Mouse (Mus musculus) embryonic facial prominence, embryonic 10.5 days (tissue): ENCODE measurements around the gene Rexo4. TPM values are rescaled to one million over a fixed set of nuclear protein-coding genes. Genes with fewer than 3 reads are reported as not detected.

Source experiments
- DNase-seq: peaks from one replicate; pipeline ENCODE4 v3.0.0-alpha.2; 2017; ENCODE audit warnings: low spot score
- H3K27ac ChIP-seq: fragments of 300-500 bp; sonication (generic); replicated peaks from 2 replicates; pipeline ENCODE4 v1.5.1; 2016; ENCODE audit warnings: mild to moderate bottlenecking
- H3K27me3 ChIP-seq: fragments of 300-500 bp; sonication (generic); replicated peaks from 2 replicates; pipeline ENCODE4 v1.6.1; 2016; ENCODE audit warnings: low read depth, mild to moderate bottlenecking; ENCODE audit not compliant: poor library complexity, severe bottlenecking
- H3K36me3 ChIP-seq: fragments of 300-500 bp; sonication (generic); replicated peaks from 2 replicates; pipeline ENCODE4 v1.6.1; 2016; ENCODE audit warnings: mild to moderate bottlenecking, moderate library complexity
- H3K4me1 ChIP-seq: fragments of 300-500 bp; sonication (generic); 2 replicates; pipeline ENCODE4 v1.6.1; 2016
- H3K4me3 ChIP-seq: fragments of 300-500 bp; sonication (generic); 2 replicates; pipeline ENCODE4 v1.5.1; 2016; ENCODE audit warnings: mild to moderate bottlenecking, moderate library complexity
- H3K9me3 ChIP-seq: fragments of 300-500 bp; sonication (generic); 2 replicates; pipeline ENCODE4 v1.6.1; 2016; ENCODE audit warnings: mild to moderate bottlenecking
- WGBS: fragments of 180-500 bp; shearing (Covaris S2); methylation state at CpG from one replicate; pipeline ENCODE4 v1.1.7; 2016; 5-methylcytosine and 5-hydroxymethylcytosine counted together
- polyA plus RNA-seq: library from polyadenylated mRNA; unstranded; fragments of >200 nt; fragmentation: Nextera tagmentation; extraction: Ambion mirVana; gene quantifications from 2 replicates; pipeline ENCODE4 v1.2.1, GENCODE M21; 2016

Rexo4 gene
- polyA plus RNA-seq, 1 experiment from 2014 or later = 56.0 TPM

DNA sequence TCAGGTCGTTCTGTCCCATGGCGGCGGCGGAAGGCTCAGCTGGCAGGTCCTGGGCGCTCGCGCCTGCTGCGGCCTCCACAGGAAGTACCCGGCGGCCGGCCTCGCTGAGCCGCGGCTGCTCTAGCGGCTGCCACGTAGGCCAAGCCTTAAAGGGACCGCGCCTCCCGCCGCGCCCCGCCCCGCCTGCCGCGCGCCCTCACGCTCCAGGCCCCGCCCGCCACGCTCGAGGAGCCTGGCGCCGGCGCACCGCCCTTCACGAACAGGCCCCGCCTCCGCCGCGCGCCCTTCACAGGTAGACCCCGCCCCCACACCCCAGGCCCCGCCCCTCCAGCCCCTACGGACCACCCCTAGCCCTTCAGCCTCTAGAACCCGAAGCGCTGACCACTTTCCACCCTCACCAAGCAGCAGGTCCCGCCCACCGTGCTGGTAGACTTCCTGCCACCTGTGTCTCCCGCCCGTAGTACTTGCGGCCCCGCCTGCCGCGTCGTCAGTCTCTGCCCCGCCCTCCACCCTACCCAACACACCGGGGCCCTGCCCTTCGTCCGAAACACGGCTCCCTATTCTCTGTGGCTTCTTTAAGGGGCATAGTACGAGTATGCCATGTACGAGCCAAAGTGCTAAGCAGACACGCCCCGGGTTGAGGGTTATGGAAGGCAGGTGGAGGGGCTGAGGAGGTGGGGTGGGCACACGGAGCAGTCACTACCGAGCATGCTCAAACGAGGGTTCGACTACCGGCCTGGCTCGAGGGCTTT lies 30.7 kb downstream of the Rexo4 start, which contains the start of the genes Surf4 and Stkld1:
Surf4 (minus strand) TSS at position 625 of the 752 bp plus-strand sequence.
Stkld1 (plus strand) TSS at position 744 of the 752 bp plus-strand sequence.
- under 1% methylated on average over 70 of the region's 70 CpGs for WGBS
- peak within 1 kb of the TSS; percentile 99 for H3K4me3 ChIP-seq

DNA sequence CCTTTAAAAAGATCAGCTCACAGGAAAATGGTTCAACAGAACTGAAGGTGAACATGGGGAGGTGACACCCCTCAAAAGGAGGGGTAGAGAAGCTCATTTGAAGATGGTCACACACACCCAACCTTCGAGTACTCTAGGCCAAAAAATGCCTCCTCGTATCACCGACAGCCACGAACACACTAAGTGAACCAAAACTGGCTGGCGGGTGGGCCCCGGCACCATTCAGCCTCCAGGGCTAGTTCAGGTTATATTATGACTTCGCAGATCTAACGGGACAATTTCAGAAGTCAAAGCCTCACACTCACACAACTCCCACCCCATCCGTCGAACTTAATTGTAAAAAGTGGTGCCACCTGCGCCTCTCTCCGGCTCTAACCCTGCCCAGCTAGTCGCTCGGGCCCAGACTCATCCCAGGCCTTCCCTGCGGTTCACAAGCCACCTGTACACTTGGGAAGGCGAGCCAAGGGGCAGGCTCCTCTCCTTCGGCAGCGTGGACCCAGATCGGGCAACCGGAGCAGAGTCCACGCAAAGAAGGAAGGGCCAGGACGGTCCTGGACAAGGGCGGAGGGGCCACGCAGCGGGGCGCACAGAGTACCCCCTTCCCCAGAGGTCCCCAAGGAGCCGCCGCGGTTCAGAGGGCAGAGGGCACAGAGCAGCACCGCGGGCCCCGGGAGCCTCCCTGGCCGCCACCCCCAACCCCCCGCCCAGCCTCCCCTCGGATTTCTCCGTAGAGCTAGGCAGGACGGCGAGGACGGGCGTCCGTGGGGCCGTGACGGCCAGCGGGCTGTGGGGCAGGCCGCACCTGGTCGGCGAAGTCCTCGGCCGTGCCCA lies 31.5 kb downstream of the Rexo4 start:
- 3% methylated on average over 49 of the region's 49 CpGs for WGBS
- DNase-seq = no peak
- Histone ChIP-seq H3K36me3 (peaks cover 41% of the 10 kb centered on the region), H3K27me3 (no peaks in the 10 kb centered on the region), H3K4me1 (peaks cover 31% of the 10 kb centered on the region), H3K27ac (peak overlapping the region; percentile 98), H3K4me3 (peak overlapping the region; percentile 99), H3K9me3 (no peaks in the 10 kb centered on the region)

More for the DNA sequence above, 30.7 kb downstream of the Rexo4 start, which contains the start of the genes Surf4 and Stkld1:
- peak; percentile 98 for DNase-seq
- Histone ChIP-seq H3K4me1 (peaks cover 31% of the 10 kb centered on the region), H3K36me3 (peaks cover 33% of the 10 kb centered on the region), H3K27me3 (no peaks in the 10 kb centered on the region), H3K27ac (peak within 1 kb of the TSS; percentile 98), H3K9me3 (no peaks in the 10 kb centered on the region)

DNA sequence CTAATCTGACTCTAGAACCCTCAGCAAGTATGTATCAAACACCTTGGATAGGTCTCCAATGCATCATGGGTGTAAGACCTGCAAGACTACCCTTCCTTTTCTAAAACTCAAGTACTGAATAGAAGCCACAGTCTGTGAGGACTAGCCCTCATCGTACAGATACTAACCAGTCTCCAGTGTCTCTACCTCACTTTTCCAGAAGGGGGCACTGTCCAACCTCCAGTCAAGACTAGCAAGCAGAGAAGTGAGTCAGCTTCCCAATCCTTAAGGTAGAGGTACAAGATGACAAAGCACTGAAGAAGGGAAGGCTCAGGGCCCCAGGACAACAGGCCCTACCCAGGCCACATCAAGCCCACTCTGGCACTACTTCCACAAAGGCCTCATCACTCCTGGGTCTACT lies 33.8 kb downstream of the Rexo4 start:
- peaks cover 64% of the 10 kb centered on the region for H3K36me3 ChIP-seq

DNA sequence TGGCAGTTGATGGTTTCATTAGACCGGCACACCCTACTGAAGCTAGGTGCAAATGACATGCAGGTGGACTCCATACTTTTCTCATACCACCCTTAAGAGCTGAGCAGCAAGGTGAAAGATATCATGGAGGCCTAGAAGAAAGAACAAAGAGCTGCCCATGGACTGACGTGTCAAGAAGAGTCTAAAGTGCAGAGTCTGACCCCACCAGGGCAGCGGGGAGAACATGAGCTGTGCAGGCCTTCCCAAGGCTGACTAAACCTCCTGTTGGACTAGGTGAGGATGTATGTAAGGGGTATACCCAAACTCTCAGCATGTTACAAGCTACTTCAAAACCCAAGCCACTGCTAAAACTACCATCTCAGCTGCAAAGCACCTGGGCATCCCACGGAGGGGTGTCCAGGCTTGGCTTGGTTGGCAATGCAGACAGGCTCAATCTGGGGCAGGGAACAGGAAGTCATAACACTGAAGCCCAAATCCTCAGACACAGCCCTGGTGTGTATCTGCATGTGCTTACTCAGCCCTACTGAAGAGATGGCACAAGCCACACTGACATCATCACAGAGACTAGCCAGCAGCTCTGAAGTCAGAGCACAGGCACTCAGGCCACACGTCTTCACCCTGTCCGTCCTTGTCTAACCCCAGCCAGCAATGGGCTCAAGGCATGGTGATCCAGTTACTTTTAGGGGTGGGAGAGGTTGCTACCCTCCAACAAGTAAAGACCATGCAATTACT lies 36.3 kb downstream of the Rexo4 start:
- no peak overlapping the region for H3K27ac ChIP-seq
- H3K4me3 ChIP-seq = no peak overlapping the region
- peaks cover 89% of the 10 kb centered on the region for H3K36me3 ChIP-seq
- 93% methylated on average over 6 of the region's 6 CpGs for WGBS
- peaks cover 21% of the 10 kb centered on the region for H3K4me1 ChIP-seq
- no peaks in the 10 kb centered on the region for H3K9me3 ChIP-seq
- DNase-seq = no peak
- no peaks in the 10 kb centered on the region for H3K27me3 ChIP-seq

More for the DNA sequence above, 33.8 kb downstream of the Rexo4 start:
- no peak overlapping the region for H3K27ac ChIP-seq
- H3K9me3 ChIP-seq = no peaks in the 10 kb centered on the region
- WGBS = 45% methylated on average over 1 of the region's 1 CpGs
- H3K4me3 ChIP-seq = peak overlapping the region; percentile 14; the same call in 1 of the 2 replicates
- H3K27me3 ChIP-seq = no peaks in the 10 kb centered on the region
- peaks cover 31% of the 10 kb centered on the region for H3K4me1 ChIP-seq
- peak; percentile 56 for DNase-seq

DNA sequence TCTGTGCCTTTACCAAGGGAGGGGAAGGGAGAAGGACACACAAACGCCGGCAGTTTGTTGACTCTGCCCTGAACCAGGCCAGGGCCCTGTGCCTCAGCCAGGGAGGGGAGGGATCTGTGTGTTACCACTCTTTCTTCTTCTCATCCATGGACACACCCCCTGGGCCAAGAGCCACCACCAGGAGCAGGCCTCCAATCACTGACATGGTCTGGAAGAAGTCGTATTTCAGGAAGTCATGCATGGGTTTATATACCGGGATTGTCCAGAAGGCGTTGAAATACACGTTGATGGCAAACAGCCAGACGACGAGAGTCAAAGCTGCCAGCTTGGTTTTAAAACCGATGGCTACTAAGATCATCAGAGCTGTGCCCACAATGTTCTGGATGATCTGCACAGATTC lies 42.4 kb downstream of the Rexo4 start:
- whole genome bisulfite sequencing = 84% methylated on average over 9 of the region's 9 CpGs
- Histone ChIP-seq H3K36me3 (peaks cover 97% of the 10 kb centered on the region), H3K4me3 (no peak overlapping the region), H3K4me1 (peaks cover 13% of the 10 kb centered on the region), H3K27ac (no peak overlapping the region), H3K27me3 (no peaks in the 10 kb centered on the region), H3K9me3 (no peaks in the 10 kb centered on the region)
- DNase-seq = no peak

DNA sequence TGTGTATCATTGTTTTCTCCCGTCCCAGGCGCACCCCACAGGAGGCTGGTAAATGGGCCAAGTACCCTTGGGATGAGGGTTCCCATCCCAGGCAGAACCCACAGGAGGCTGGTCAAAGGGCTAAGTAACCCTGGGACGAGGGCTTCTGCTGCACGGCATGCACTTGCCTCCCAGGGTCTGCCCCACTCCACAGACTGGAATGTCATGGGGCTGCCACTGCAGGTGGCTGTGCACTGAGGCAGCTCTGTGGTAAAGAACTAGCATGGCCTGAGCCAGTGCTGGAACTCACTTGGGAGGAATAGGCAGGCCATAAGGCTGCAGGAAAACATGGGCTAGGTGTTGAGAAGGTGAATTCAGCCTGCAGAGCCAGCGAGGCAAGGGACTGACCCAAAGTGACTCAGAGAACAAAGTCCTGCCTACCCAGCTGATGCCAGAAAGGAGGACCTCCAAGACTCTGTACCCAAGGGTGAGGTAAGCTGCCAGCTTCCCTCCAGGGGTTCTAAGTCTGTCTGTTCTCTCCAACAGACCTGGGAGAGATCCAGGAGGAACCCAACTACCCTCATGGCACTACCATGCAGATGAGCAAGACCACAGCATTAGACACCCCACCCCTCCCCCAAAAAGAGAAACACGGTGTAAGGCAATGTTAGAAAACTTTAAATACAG lies 43.9 kb downstream of the Rexo4 start:
- peaks cover 82% of the 10 kb centered on the region for H3K36me3 ChIP-seq
- no peaks in the 10 kb centered on the region for H3K9me3 ChIP-seq
- H3K4me1 ChIP-seq = peaks cover 27% of the 10 kb centered on the region
- no peak overlapping the region for H3K27ac ChIP-seq
- H3K27me3 ChIP-seq = no peaks in the 10 kb centered on the region
- H3K4me3 ChIP-seq = no peak overlapping the region
- WGBS = 82% methylated on average over 6 of the region's 6 CpGs
- DNase-seq = no peak

DNA sequence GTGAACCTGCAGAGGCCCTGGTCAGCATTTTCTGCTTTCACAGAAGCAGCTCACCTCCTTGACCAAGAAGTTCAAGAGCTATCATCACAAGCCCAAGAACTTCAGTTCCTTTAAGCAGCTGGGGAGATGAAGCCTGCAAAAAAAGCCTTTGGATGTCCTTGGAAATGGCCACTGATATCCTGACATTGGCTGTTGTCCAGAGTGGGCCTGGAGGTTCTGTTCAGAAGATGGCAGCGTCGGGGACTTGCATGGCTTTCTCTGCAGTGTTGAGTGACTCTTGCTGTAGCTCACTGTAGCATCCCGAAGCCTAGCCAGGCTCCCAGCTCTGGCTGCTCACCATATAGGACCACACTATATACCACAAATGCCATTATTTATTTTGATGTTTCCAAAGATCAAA lies 44.5 kb downstream of the Rexo4 start:
- WGBS = 90% methylated on average over 3 of the region's 3 CpGs
- peaks cover 76% of the 10 kb centered on the region for H3K36me3 ChIP-seq

DNA sequence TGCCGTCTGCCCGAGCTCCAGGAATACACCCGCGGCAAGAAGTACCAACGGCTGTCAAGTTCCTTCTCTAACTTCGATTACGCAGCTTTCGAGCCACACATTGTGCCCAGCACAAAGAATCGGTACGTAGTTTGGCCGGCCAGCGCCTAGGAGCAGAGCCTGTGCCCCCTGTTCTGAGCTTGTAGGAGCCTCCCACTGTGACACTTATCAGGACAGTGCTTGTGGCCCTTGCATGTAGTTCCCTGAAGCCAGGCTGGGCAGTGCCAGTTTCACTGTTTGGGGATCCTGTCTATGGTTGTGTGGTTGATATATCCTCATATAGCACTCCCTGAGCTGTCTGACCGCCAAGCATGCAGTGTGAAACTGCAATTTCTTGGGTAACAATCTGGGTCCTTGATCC lies 47.4 kb downstream of the Rexo4 start:
- Histone ChIP-seq H3K4me1 (peaks cover 43% of the 10 kb centered on the region), H3K27ac (peak overlapping the region; percentile 88), H3K36me3 (peaks cover 76% of the 10 kb centered on the region), H3K9me3 (no peaks in the 10 kb centered on the region), H3K27me3 (no peaks in the 10 kb centered on the region), H3K4me3 (peak overlapping the region; percentile 80)
- DNase-seq = no peak
- WGBS = 4% methylated on average over 13 of the region's 13 CpGs

More for the DNA sequence above, 44.5 kb downstream of the Rexo4 start:
- Histone ChIP-seq H3K4me1 (peaks cover 32% of the 10 kb centered on the region), H3K9me3 (no peaks in the 10 kb centered on the region), H3K27ac (no peak overlapping the region), H3K27me3 (no peaks in the 10 kb centered on the region), H3K4me3 (no peak overlapping the region)
- no peak for DNase-seq

DNA sequence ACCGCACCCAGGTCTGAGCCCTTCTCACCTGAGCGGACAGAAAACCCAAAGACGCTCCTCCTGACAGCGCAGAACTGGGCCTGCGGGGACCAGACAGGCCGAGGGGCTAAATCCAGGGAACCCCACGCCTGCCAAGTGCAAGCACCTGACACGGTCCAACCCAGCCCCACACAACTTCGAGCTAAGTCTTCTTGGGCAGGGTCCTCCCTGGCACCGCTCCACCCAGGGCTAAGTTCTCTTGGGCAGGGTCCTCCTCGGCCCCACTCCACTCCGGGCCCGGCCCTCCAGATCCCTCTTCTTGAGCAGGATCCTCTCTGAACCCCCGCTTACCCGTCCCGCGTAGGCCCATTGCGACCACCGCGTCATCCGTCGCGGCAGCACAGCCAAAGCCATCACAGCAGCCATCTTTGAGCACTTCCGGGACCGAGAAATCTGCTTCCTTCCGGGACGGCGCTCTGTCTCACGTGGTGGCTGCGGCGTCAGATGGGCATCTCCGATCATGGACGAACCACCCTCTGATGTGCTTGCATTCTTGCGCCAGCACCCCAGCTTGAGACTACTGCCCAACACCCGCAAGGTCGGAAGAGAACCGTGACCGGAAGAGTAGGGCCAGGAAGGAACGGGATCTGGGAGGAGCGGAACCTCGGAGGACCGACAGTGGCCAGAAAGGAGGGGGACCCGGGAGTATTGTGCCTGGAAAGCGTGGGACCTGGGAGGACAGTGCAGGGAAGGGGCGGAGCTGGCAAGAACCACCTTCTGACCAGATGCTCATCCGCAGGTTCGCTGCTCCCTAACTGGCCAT lies 48.1 kb downstream of the Rexo4 start, which contains the start of the genes Surf2 and Surf1:
Surf2 (plus strand) TSS at position 441 of the 802 bp plus-strand sequence.
Surf1 (minus strand) TSS at position 604 of the 802 bp plus-strand sequence.
- Histone ChIP-seq H3K27me3 (no peaks in the 10 kb centered on the region), H3K9me3 (no peaks in the 10 kb centered on the region), H3K4me3 (peak within 1 kb of the TSS; percentile 80), H3K27ac (peak within 1 kb of the TSS; percentile 88), H3K36me3 (peaks cover 76% of the 10 kb centered on the region), H3K4me1 (peaks cover 45% of the 10 kb centered on the region)
- WGBS = 2% methylated on average over 47 of the region's 47 CpGs
- DNase-seq = peak; percentile 86

DNA sequence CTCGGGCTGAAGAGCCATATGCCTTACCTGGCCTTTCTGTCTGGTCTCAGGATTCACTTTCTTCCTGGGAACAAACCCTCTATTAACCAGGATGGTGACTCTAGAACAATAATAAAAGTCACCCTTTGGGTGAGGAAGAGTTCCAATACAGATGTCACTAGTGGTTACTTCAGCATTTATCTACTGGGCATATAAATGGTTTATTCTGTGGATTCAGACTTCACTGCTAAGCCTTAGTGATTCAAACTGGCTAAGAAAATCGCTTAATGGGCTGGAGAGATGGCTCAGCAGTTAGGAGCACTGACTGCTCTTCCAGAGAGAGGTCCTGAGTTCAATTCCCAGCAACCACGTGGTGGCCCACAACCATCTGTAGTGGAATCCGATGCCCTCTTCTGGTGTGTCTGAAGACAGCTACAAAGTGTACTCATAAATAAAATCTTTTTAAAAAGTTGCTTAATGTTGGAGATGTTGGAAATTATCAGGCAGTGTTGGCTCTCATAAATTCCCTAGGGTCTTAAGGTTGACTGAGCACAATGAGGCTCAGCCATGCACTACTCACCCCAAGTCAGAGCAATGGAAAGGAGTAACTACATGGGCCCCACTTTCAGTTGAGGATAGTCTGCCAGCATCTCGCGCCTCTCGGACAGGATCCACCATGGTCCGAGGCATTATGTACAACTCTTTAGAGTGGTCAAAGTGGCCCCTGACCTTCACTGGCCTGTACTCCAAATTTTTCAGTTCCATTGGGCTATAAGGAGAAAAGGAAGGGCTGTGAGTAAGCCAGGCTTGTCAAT lies 49.8 kb downstream of the Rexo4 start:
- H3K4me1 ChIP-seq = peaks cover 50% of the 10 kb centered on the region
- no peaks in the 10 kb centered on the region for H3K9me3 ChIP-seq
- H3K27ac ChIP-seq = no peak overlapping the region
- H3K4me3 ChIP-seq = no peak overlapping the region
- 62% methylated on average over 8 of the region's 8 CpGs for WGBS
- no peak for DNase-seq
- no peaks in the 10 kb centered on the region for H3K27me3 ChIP-seq
- peaks cover 60% of the 10 kb centered on the region for H3K36me3 ChIP-seq
